Mouse (Mus musculus) heart, adult 8-10 months (tissue): ENCODE measurements around the gene Gpn2. TPM values are rescaled to one million over a fixed set of nuclear protein-coding genes. Genes with fewer than 3 reads are reported as not detected.

Experiments
- DNase-seq: peaks from one replicate; pipeline ENCODE4 v3.0.0; 2022; ENCODE audit warnings: low spot score
- microRNA-seq: library from miRNA; unstranded; fragments of <30 nt; microRNA quantifications from one replicate; pipeline ENCODE4 v1.2.0, GENCODE M21; 2022
- total RNA-seq, 4 experiments: library from RNA; stranded (reverse); gene quantifications; 2 replicates each; pipeline ENCODE4 v1.2.4; 2022

The Gpn2 gene
- total RNA-seq, 4 experiments from 2014 or later = 7.2 to 8.1 (median 8.1) TPM

- DNase-seq = no peak
Observed at GRCm38 (mm10) chr4:133622161-133622695, 38.1 kb downstream of the Gpn2 start.

- no peak for DNase-seq
Observed at GRCm38 (mm10) chr4:133624830-133625229, 40.7 kb downstream of the Gpn2 start.

GRCm38 (mm10) chr4:133625621-133626071, 41.5 kb downstream of the Gpn2 start:
- peak; percentile 80 for DNase-seq

- DNase-seq = no peak
Observed at GRCm38 (mm10) chr4:133626221-133626620, 42.1 kb downstream of the Gpn2 start.

- no peak for DNase-seq
Observed at GRCm38 (mm10) chr4:133626621-133627020, 42.5 kb downstream of the Gpn2 start.

- no peak for DNase-seq
Observed at GRCm38 (mm10) chr4:133627039-133627438, 42.9 kb downstream of the Gpn2 start.

GRCm38 (mm10) chr4:133628517-133628916, 44.4 kb downstream of the Gpn2 start:
- no peak for DNase-seq

- no peak for DNase-seq
Observed at GRCm38 (mm10) chr4:133629191-133629590, 45.0 kb downstream of the Gpn2 start.

GRCm38 (mm10) chr4:133630326-133630920, 46.3 kb downstream of the Gpn2 start:
- DNase-seq = no peak

GRCm38 (mm10) chr4:133631071-133631768, 47.1 kb downstream of the Gpn2 start:
- DNase-seq = peak; percentile 44

GRCm38 (mm10) chr4:133631769-133632411, 47.7 kb downstream of the Gpn2 start:
- peak; percentile 32 for DNase-seq

GRCm38 (mm10) chr4:133632483-133633327, 48.5 kb downstream of the Gpn2 start:
- no peak for DNase-seq

GRCm38 (mm10) chr4:133633332-133634042, 49.3 kb downstream of the Gpn2 start:
- peak; percentile 84 for DNase-seq

- no peak for DNase-seq
Observed at GRCm38 (mm10) chr4:133634043-133634410, 49.9 kb downstream of the Gpn2 start.

Small RNA genes within 50 kb of the gene (microRNA-seq; reads per million reads assigned to microRNA genes)
- not detected for gene Gm23158

Other genes with a start within 250 kb of the Gpn2 start
- 10 to 100 TPM; 77.3 to 94.3 (median 79.2) TPM for gene Wdtc1, start 230.9 kb upstream of the Gpn2 start, total RNA-seq
- gene Slc9a1, start 214.7 kb upstream of the Gpn2 start, total RNA-seq = 10 to 100 TPM; 16.0 to 21.9 (median 16.5) TPM
- gene Tent5b, start 104.2 kb upstream of the Gpn2 start, total RNA-seq = 1 to 10 TPM; 1.3 to 3.0 (median 1.6) TPM
- 1 to 10 TPM; 1.3 to 1.8 (median 1.6) TPM for gene Trnp1, start 85.8 kb upstream of the Gpn2 start, total RNA-seq
- not detected for gene Kdf1, start 65.4 kb upstream of the Gpn2 start, total RNA-seq
- 10 to 100 TPM; 66.4 to 92.0 (median 73.0) TPM for gene Nudc, start 38.4 kb upstream of the Gpn2 start, total RNA-seq
- gene Nr0b2, start 31.0 kb upstream of the Gpn2 start, total RNA-seq = 10 to 100 TPM; 13.2 to 19.5 (median 16.9) TPM
- gene Gpatch3, start 9.6 kb upstream of the Gpn2 start, total RNA-seq = 1 to 10 TPM; 3.0 to 4.6 (median 3.7) TPM
- 1 to 10 TPM in 3 of 4 experiments, under 1 TPM in 1; 0.88 to 1.6 (median 1.1) TPM for gene Sfn, start 17.8 kb downstream of the Gpn2 start, total RNA-seq
- gene Zdhhc18, start 65.8 kb downstream of the Gpn2 start, total RNA-seq = 10 to 100 TPM; 16.1 to 24.3 (median 22.1) TPM
- 10 to 100 TPM in 3 of 4 experiments, 1 to 10 TPM in 1; 9.2 to 13.8 (median 13.2) TPM for gene Pigv, start 88.3 kb downstream of the Gpn2 start, total RNA-seq
- 10 to 100 TPM; 35.4 to 40.0 (median 37.0) TPM for gene Arid1a, start 172.4 kb downstream of the Gpn2 start, total RNA-seq